Mouse (Mus musculus) kidney, embryonic 15.5 days (tissue): ENCODE data around the gene Nlk. TPM values are rescaled to one million over a fixed set of nuclear protein-coding genes. Genes with fewer than 3 reads are reported as not detected.
"Not testable (repeated sequence)": the region's sequence is repeated elsewhere in the genome, so short reads cannot be mapped to it uniquely, and the experiment has no call there.

Source experiments
- ATAC-seq: fragments of 200-750 bp; cut with Nextera tagmentation; replicated peaks from 2 replicates; pipeline ENCODE4 v1.8.0; 2017; ENCODE audit warnings: moderate TSS enrichment; ENCODE audit not compliant: low FRiP score
- H3K27ac ChIP-seq: fragments of 300-500 bp; sonication (generic); 2 replicates; pipeline ENCODE4 v1.5.1; 2015; ENCODE audit warnings: mild to moderate bottlenecking, inconsistent platforms
- H3K27me3 ChIP-seq: fragments of 300-500 bp; sonication (generic); 2 replicates; pipeline ENCODE4 v1.6.1; 2015; ENCODE audit warnings: inconsistent platforms
- H3K36me3 ChIP-seq: fragments of 300-500 bp; sonication (generic); 2 replicates; pipeline ENCODE4 v1.6.1; 2015; ENCODE audit warnings: inconsistent platforms
- H3K4me1 ChIP-seq: fragments of 300-500 bp; sonication (generic); 2 replicates; pipeline ENCODE4 v1.6.1; 2015; ENCODE audit warnings: inconsistent platforms
- H3K4me2 ChIP-seq: fragments of 300-500 bp; sonication (generic); 2 replicates; pipeline ENCODE4 v1.6.1; 2015; ENCODE audit warnings: moderate library complexity, mild to moderate bottlenecking, inconsistent platforms
- H3K4me3 ChIP-seq: fragments of 300-500 bp; sonication (generic); replicated peaks from 2 replicates; pipeline ENCODE4 v1.5.1; 2015; ENCODE audit warnings: mild to moderate bottlenecking, inconsistent platforms
- H3K9ac ChIP-seq: fragments of 300-500 bp; sonication (generic); 2 replicates; pipeline ENCODE4 v1.6.1; 2015; ENCODE audit warnings: mild to moderate bottlenecking, inconsistent platforms
- H3K9me3 ChIP-seq: fragments of 300-500 bp; sonication (generic); replicated peaks from 2 replicates; pipeline ENCODE4 v1.6.1; 2016; ENCODE audit warnings: inconsistent platforms
- WGBS: fragments of 180-500 bp; shearing (Covaris S2); methylation state at CpG from one replicate; pipeline ENCODE4 v1.1.7; 2015; ENCODE audit warnings: mixed read lengths; 5-methylcytosine and 5-hydroxymethylcytosine counted together
- polyA plus RNA-seq: library from polyadenylated mRNA; unstranded; fragments of >200 nt; fragmentation: Nextera tagmentation; extraction: Ambion mirVana; gene quantifications from 2 replicates; pipeline ENCODE4 v1.2.1, GENCODE M21; 2015

Gene Nlk
- polyA plus RNA-seq, 1 experiment from 2014 or later: 17.4 TPM

DNA sequence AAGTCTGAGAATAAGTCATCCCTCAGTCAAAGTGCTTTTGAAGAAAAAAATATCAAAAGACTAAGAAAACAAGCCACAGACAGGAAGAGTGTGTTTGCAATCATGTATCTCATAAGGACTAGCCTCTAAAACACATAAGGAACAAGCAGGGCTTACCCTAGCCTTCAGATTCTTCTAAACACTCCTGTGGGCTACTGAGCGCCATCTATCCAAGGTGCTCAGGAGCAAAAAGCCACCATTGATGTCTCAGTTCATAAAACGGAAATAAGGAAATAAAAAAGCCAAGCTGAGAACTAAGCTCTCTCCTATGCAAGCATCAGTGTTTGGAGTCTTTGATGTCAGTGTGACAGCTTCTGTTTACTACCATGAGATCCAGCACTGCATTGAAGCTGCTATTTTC is 18.4 kb downstream of the Nlk start:
- H3K9ac ChIP-seq: no peak overlapping the region
- no peak for ATAC-seq
- WGBS: 71% methylated on average over 2 of the region's 2 CpGs
- H3K4me2 ChIP-seq: no peak overlapping the region
- no peaks in the 10 kb centered on the region for H3K27me3 ChIP-seq
- no peaks in the 10 kb centered on the region for H3K9me3 ChIP-seq
- 0 out of 2 replicates have a peak, but pooled peaks cover 3% of the 10 kb centered on the region for H3K4me1 ChIP-seq
- H3K36me3 ChIP-seq: peaks cover 11% of the 10 kb centered on the region
- no peak overlapping the region for H3K4me3 ChIP-seq
- no peak overlapping the region for H3K27ac ChIP-seq

GRCm38 (mm10) chr11:78668647-78669046 is 28.5 kb downstream of the Nlk start:
- Histone ChIP-seq H3K27me3 (no peaks in the 10 kb centered on the region), H3K9ac (no peak overlapping the region), H3K9me3 (no peaks in the 10 kb centered on the region), H3K4me1 (peaks cover 13% of the 10 kb centered on the region), H3K36me3 (no peaks in the 10 kb centered on the region), H3K4me2 (no peak overlapping the region), H3K27ac (no peak overlapping the region), H3K4me3 (no peak overlapping the region)
- ATAC-seq: no peak
- 39% methylated on average over 3 of the region's 3 CpGs for WGBS

- Histone ChIP-seq H3K9me3 (no peaks in the 10 kb centered on the region), H3K36me3 (no peaks in the 10 kb centered on the region), H3K9ac (no peak overlapping the region), H3K4me2 (no peak overlapping the region), H3K4me3 (no peak overlapping the region), H3K4me1 (peaks cover 10% of the 10 kb centered on the region), H3K27ac (no peak overlapping the region), H3K27me3 (no peaks in the 10 kb centered on the region)
- 61% methylated on average over 2 of the region's 2 CpGs for WGBS
- no peak for ATAC-seq
Measured at GRCm38 (mm10) chr11:78664853-78665252, 32.3 kb downstream of the Nlk start.

DNA sequence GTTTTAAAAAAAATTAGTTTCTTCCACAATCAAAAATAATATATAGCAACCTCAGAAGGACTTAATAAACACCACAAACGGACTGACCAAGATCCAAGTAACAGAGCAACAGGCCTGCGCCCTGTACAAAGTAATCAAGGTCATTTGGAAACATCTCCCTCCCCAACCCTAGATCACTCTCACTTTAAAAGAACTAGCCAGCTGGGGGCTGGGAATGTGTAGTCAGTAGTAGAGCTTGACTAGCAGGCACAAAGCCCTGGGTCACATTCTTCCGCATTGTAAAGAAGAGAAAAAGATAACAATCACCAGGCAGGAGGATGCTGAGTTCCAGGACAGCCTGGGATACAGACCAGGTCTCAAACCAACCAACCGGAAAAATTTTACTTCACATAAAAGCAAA is 33.3 kb downstream of the Nlk start:
- peaks cover 9% of the 10 kb centered on the region; the same call in 1 of the 2 replicates for H3K4me1 ChIP-seq
- no peak overlapping the region for H3K4me3 ChIP-seq
- no peak overlapping the region for H3K9ac ChIP-seq
- peak overlapping the region; percentile 10; the same call in 1 of the 2 replicates for H3K27ac ChIP-seq
- H3K27me3 ChIP-seq: no peaks in the 10 kb centered on the region
- H3K36me3 ChIP-seq: no peaks in the 10 kb centered on the region
- WGBS: 66% methylated on average over 4 of the region's 4 CpGs
- no peak for ATAC-seq
- H3K9me3 ChIP-seq: no peaks in the 10 kb centered on the region
- no peak overlapping the region for H3K4me2 ChIP-seq

DNA sequence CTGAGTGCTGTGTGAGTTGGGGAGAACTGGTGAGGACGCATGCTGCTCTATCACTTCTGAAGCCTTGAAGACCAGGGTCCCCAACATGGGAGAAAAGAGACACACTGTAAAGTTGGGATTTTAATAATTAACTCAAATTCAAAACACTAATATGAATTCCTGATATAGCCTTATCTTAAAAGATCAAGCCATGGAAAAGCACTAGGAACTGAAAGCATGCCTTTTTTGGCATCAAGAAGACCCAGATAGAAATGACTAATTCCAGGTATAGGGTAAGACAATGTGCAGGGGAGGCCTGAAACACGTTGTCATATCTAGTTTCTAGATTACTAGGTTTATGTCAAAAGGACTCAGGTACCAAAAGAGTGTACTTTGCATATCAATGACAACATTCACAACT is 48.0 kb downstream of the Nlk start:
- ATAC-seq: no peak
- 83% methylated on average over 2 of the region's 2 CpGs for WGBS

GRCm38 (mm10) chr11:78648405-78648804 is 48.8 kb downstream of the Nlk start:
- H3K9ac ChIP-seq, H3K27ac ChIP-seq, H3K9me3 ChIP-seq, H3K27me3 ChIP-seq, H3K36me3 ChIP-seq, H3K4me3 ChIP-seq, H3K4me2 ChIP-seq, H3K4me1 ChIP-seq, ATAC-seq: not testable (repeated sequence)
- 88% methylated on average over 1 of the region's 1 CpGs for WGBS

More for the DNA sequence above, 48.0 kb downstream of the Nlk start:
- H3K36me3 ChIP-seq: no peaks in the 10 kb centered on the region
- no peak overlapping the region for H3K9ac ChIP-seq
- H3K4me3 ChIP-seq: no peak overlapping the region
- 0 out of 2 replicates have a peak, but pooled peaks cover 5% of the 10 kb centered on the region for H3K4me1 ChIP-seq
- no peaks in the 10 kb centered on the region for H3K27me3 ChIP-seq
- no peaks in the 10 kb centered on the region for H3K9me3 ChIP-seq
- no peak overlapping the region for H3K27ac ChIP-seq
- H3K4me2 ChIP-seq: no peak overlapping the region

DNA sequence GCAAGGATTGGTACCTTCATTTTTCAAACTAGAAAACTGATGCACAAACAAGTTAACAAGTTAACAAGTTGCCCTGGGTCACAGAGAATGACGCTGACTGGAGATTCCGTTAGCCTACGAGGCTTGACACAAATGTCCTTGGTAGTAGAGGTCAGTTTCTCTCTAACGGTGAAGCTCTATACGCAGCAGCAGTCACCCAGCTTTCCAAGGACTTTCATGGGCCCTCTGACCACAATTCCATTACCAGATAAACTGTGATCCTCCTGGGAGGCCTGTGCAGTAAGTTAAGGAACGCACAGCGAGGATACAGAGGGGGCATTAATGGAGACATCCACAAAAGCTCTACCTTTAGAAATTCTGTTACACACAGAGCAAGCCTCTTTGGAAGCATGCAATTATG is 53.4 kb downstream of the Nlk start:
- peaks cover 12% of the 10 kb centered on the region for H3K4me1 ChIP-seq
- no peaks in the 10 kb centered on the region for H3K36me3 ChIP-seq
- H3K27me3 ChIP-seq: no peaks in the 10 kb centered on the region
- H3K27ac ChIP-seq: no peak overlapping the region
- WGBS: 72% methylated on average over 7 of the region's 7 CpGs
- no peak overlapping the region for H3K4me2 ChIP-seq
- no peaks in the 10 kb centered on the region for H3K9me3 ChIP-seq
- H3K9ac ChIP-seq: no peak overlapping the region
- no peak for ATAC-seq
- no peak overlapping the region for H3K4me3 ChIP-seq

GRCm38 (mm10) chr11:78642151-78642550 is 55.0 kb downstream of the Nlk start:
- peaks cover 2% of the 10 kb centered on the region for H3K36me3 ChIP-seq
- no peak overlapping the region for H3K4me3 ChIP-seq
- no peaks in the 10 kb centered on the region for H3K27me3 ChIP-seq
- H3K4me1 ChIP-seq: peaks cover 12% of the 10 kb centered on the region
- 0 out of 2 replicates have a peak overlapping the region, but pooled peaks have one; percentile 4 for H3K27ac ChIP-seq
- H3K4me2 ChIP-seq: no peak overlapping the region
- H3K9ac ChIP-seq: no peak overlapping the region
- H3K9me3 ChIP-seq: peaks cover 2% of the 10 kb centered on the region; the same call in 1 of the 2 replicates
- 49% methylated on average over 3 of the region's 3 CpGs for WGBS
- ATAC-seq: no peak

GRCm38 (mm10) chr11:78641088-78641487 is 56.1 kb downstream of the Nlk start:
- H3K27me3 ChIP-seq: no peaks in the 10 kb centered on the region
- no peak for ATAC-seq
- WGBS: 92% methylated on average over 3 of the region's 3 CpGs

DNA sequence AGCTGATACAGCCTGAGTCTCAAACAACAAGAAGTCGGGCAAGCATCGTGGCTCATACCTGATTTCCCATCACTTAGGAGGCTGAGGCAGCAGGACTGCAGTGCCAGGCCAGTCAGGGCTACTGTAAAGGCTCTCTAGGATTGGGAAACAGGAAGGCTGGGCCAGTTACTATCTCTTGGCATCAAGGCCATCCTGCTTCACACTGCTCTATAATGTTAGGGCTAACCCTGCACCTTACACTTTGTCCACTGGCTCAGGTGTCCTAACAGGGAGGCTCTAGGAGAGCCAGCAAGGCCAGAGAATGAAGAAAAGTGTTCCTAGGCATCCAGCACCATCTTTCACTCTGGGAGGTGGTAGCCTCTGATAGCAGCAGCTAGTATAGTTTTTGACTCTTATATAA is 64.4 kb downstream of the Nlk start:
- ATAC-seq: no peak
- H3K36me3 ChIP-seq: peaks cover 8% of the 10 kb centered on the region
- H3K9ac ChIP-seq: no peak overlapping the region
- H3K27ac ChIP-seq: no peak overlapping the region
- peaks cover 5% of the 10 kb centered on the region for H3K4me1 ChIP-seq
- 94% methylated on average over 2 of the region's 2 CpGs for WGBS
- peaks cover 6% of the 10 kb centered on the region; the same call in 1 of the 2 replicates for H3K9me3 ChIP-seq
- no peak overlapping the region for H3K4me2 ChIP-seq
- H3K27me3 ChIP-seq: no peaks in the 10 kb centered on the region
- H3K4me3 ChIP-seq: no peak overlapping the region

More at GRCm38 (mm10) chr11:78641088-78641487, 56.1 kb downstream of the Nlk start:
- H3K36me3 ChIP-seq: peaks cover 8% of the 10 kb centered on the region
- no peak overlapping the region for H3K4me2 ChIP-seq
- no peak overlapping the region for H3K4me3 ChIP-seq
- peaks cover 6% of the 10 kb centered on the region; the same call in 1 of the 2 replicates for H3K9me3 ChIP-seq
- H3K4me1 ChIP-seq: peaks cover 13% of the 10 kb centered on the region
- no peak overlapping the region for H3K27ac ChIP-seq
- H3K9ac ChIP-seq: no peak overlapping the region

DNA sequence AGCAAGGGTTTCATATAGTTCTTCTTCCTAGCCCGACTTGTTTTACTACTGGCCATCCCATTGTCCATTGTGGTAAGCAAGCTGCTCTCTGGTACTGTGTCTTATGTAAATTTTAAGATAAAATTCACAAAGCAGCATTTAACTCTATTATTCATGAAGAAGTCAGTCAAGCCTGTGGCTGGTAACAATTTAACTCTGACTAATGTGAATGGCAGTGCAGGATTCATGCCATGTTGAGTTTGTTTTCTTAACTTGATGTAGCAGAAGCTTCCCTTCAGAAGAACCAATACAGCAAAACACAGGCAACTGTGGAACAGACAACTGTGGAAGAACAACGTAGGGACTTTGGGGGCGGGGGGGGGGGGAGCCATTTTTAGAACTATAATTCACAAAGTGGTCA is 68.3 kb downstream of the Nlk start:
- ATAC-seq: no peak
- H3K27ac ChIP-seq: no peak overlapping the region
- H3K27me3 ChIP-seq: no peaks in the 10 kb centered on the region
- H3K4me1 ChIP-seq: 0 out of 2 replicates have a peak, but pooled peaks cover 3% of the 10 kb centered on the region
- H3K9ac ChIP-seq: no peak overlapping the region
- no peaks in the 10 kb centered on the region for H3K9me3 ChIP-seq
- WGBS: 69% methylated on average over 3 of the region's 3 CpGs
- H3K4me3 ChIP-seq: no peak overlapping the region
- no peak overlapping the region for H3K4me2 ChIP-seq
- H3K36me3 ChIP-seq: peaks cover 8% of the 10 kb centered on the region; the same call in 1 of the 2 replicates

DNA sequence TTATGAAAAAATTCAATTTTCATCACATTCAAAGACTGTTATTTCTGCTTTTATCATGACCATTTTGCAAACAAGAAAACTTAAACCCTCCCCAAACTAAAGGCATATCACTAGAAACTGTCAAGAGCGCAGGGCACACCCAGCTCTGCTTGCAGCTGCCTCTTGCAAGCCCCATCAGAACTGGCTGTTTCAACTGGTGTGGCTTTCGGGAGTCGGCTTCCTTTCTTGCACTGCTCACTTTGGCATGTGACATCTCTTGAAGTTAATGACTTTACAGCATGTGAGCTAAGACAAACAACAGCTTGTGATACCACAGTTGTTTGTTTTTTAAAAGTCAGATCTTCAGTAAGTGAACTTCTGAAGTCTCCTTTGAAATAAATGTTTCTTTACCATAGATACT is 72.8 kb downstream of the Nlk start:
- Histone ChIP-seq H3K9ac (no peak overlapping the region), H3K36me3 (peaks cover 17% of the 10 kb centered on the region; the same call in 1 of the 2 replicates), H3K4me3 (no peak overlapping the region), H3K4me2 (no peak overlapping the region), H3K27ac (no peak overlapping the region), H3K27me3 (no peaks in the 10 kb centered on the region), H3K4me1 (0 out of 2 replicates have a peak, but pooled peaks cover 3% of the 10 kb centered on the region), H3K9me3 (no peaks in the 10 kb centered on the region)
- no peak for ATAC-seq
- WGBS: 27% methylated on average over 3 of the region's 3 CpGs

DNA sequence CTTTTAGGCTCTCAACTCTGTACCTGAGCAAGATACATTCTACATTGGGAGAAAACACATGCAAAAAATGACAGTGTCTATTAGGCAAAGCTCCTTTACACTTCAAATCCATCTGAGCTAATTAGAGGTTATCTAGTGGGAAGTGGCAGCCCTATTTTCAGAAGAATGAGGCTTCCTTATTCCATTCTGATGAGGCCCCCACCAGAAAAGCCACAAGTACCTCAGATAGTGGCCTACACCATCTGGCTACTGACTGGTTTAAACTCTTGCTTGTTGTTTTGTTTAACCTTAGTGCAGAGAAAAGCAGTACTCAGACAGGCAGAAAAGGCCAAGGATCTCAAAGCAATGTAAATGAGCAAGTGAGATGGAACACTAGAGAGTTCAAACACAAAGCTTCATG is 75.2 kb downstream of the Nlk start:
- H3K4me2 ChIP-seq: no peak overlapping the region
- no peaks in the 10 kb centered on the region for H3K27me3 ChIP-seq
- 0 out of 2 replicates have a peak, but pooled peaks cover 3% of the 10 kb centered on the region for H3K4me1 ChIP-seq
- H3K9ac ChIP-seq: no peak overlapping the region
- H3K36me3 ChIP-seq: peaks cover 21% of the 10 kb centered on the region
- H3K4me3 ChIP-seq: no peak overlapping the region
- ATAC-seq: no peak
- H3K27ac ChIP-seq: no peak overlapping the region
- H3K9me3 ChIP-seq: no peaks in the 10 kb centered on the region
